16 mouse cellular contexts compared by ENCODE assay signal in the genomic region with DNA sequence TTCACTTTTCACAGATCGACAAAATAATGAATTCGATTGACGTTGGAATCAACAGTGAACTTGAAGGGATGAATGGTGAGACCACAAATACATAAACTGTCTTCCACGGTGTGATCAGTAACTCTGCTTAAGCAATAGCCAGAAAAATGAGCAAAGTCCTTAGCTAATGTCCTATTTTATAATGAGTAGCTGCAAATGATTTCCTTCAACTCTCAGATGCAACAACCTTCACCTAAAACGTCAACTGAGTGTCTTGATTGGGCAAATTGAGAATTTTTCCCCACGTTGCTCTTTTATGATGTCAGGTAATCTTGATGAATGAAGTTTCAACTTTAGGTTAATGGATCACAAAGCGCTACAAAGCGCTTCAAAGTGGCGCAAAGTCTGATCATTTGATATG.
"Had no signal": no experiment of that assay in that cellular context is flagged by ENCODE, and none has a peak within 500 bp of the region (broad histone marks: within the 10 kb centered on the region; RNA-seq: fewer than 3 reads in every experiment).

No protein-coding gene starts in this region.

- H3K4me3 ChIP-seq: neural tube, embryonic 13.5 days; neural tube, embryonic 15.5 days; stomach, embryonic 15.5 days had no signal

- H3K27ac ChIP-seq: neural tube, embryonic 13.5 days; neural tube, embryonic 15.5 days; stomach, embryonic 15.5 days; stomach, postnatal 0 days had no signal

- DNase-seq: retina, postnatal 1 day; right cerebral cortex, adult 18-20 months; right cerebral cortex, postnatal 14 days; right cerebral cortex, postnatal 25 days; right cerebral cortex, postnatal 4 days; spleen, adult 18-20 months; thymus, adult 18-20 months; thymus, adult 2 months; thymus, postnatal 14 days; thymus, postnatal 25 days; thymus, postnatal 36 days; thymus, postnatal 4 days had no signal

- H3K36me3 ChIP-seq: neural tube, embryonic 13.5 days; neural tube, embryonic 15.5 days; stomach, embryonic 15.5 days had no signal

- H3K4me1 ChIP-seq: neural tube, embryonic 13.5 days; neural tube, embryonic 15.5 days; stomach, embryonic 15.5 days had no signal

- H3K27me3 ChIP-seq: neural tube, embryonic 13.5 days; neural tube, embryonic 15.5 days; stomach, embryonic 15.5 days had no signal
